Mouse (Mus musculus) splenic B cell, adult 2 months (primary cell): ENCODE measurements around the gene Gm5741.

Source experiments
- DNase-seq: peaks from one replicate; pipeline ENCODE4 v3.0.0-alpha.2; 2011; ENCODE audit warnings: low read depth, low spot score
- H3K27me3 ChIP-seq: 2 replicates; pipeline ENCODE4 v1.6.1; 2012; ENCODE audit warnings: mild to moderate bottlenecking, low read length, moderate library complexity, mixed read lengths; ENCODE audit not compliant: control insufficient read depth, poor library complexity, insufficient read depth, severe bottlenecking
- H3K36me3 ChIP-seq: 2 replicates; pipeline ENCODE4 v1.6.1; 2012; ENCODE audit warnings: mild to moderate bottlenecking, low read length, moderate library complexity, mixed read lengths; ENCODE audit not compliant: control insufficient read depth, poor library complexity, insufficient read depth, severe bottlenecking

The Gm5741 gene

GRCm38 (mm10) chr8:85059879-85060616 is 7.7 kb downstream of the Gm5741 start, which contains the start of gene Fbxw9:
Fbxw9 (plus strand) TSS chr8:85060055.
- H3K27me3 ChIP-seq, result no peaks in the 10 kb centered on the region
- peak; percentile 93 for DNase-seq
- H3K36me3 ChIP-seq, result peaks cover 2% of the 10 kb centered on the region

GRCm38 (mm10) chr8:85057367-85057766 is 10.4 kb downstream of the Gm5741 start:
- DNase-seq, result no peak
- no peaks in the 10 kb centered on the region for H3K27me3 ChIP-seq
- peaks cover 8% of the 10 kb centered on the region for H3K36me3 ChIP-seq

GRCm38 (mm10) chr8:85043619-85044018 is 24.2 kb downstream of the Gm5741 start:
- no peaks in the 10 kb centered on the region for H3K27me3 ChIP-seq
- DNase-seq, result no peak
- H3K36me3 ChIP-seq, result peaks cover 11% of the 10 kb centered on the region

- no peaks in the 10 kb centered on the region; the same call in 1 of the 2 replicates for H3K36me3 ChIP-seq
- H3K27me3 ChIP-seq, result no peaks in the 10 kb centered on the region
- peak; percentile 34 for DNase-seq
Observed at GRCm38 (mm10) chr8:85037681-85038531, 29.9 kb downstream of the Gm5741 start.

GRCm38 (mm10) chr8:85037366-85037680 is 30.5 kb downstream of the Gm5741 start:
- no peaks in the 10 kb centered on the region; the same call in 1 of the 2 replicates for H3K36me3 ChIP-seq
- no peaks in the 10 kb centered on the region for H3K27me3 ChIP-seq
- no peak for DNase-seq

GRCm38 (mm10) chr8:85036718-85037365 is 30.9 kb downstream of the Gm5741 start, which contains the start of gene Tnpo2:
Tnpo2 (plus strand) TSS chr8:85036915.
- no peaks in the 10 kb centered on the region for H3K27me3 ChIP-seq
- no peaks in the 10 kb centered on the region; the same call in 1 of the 2 replicates for H3K36me3 ChIP-seq
- peak; percentile 96 for DNase-seq

GRCm38 (mm10) chr8:85036381-85036717 is 31.4 kb downstream of the Gm5741 start:
- Histone ChIP-seq H3K36me3 (no peaks in the 10 kb centered on the region; the same call in 1 of the 2 replicates), H3K27me3 (no peaks in the 10 kb centered on the region)
- DNase-seq, result no peak

- peak; percentile 43 for DNase-seq
- Histone ChIP-seq H3K36me3 (no peaks in the 10 kb centered on the region; the same call in 1 of the 2 replicates), H3K27me3 (no peaks in the 10 kb centered on the region)
Observed at GRCm38 (mm10) chr8:85035728-85036310, 32.0 kb downstream of the Gm5741 start.

- DNase-seq, result no peak
- no peaks in the 10 kb centered on the region for H3K27me3 ChIP-seq
- no peaks in the 10 kb centered on the region; the same call in 1 of the 2 replicates for H3K36me3 ChIP-seq
Observed at GRCm38 (mm10) chr8:85035165-85035727, 32.5 kb downstream of the Gm5741 start.

GRCm38 (mm10) chr8:85034764-85035163 is 33.0 kb downstream of the Gm5741 start:
- DNase-seq, result peak; percentile 94
- H3K27me3 ChIP-seq, result no peaks in the 10 kb centered on the region
- H3K36me3 ChIP-seq, result no peaks in the 10 kb centered on the region; the same call in 1 of the 2 replicates

GRCm38 (mm10) chr8:85033867-85034266 is 33.9 kb downstream of the Gm5741 start:
- Histone ChIP-seq H3K27me3 (no peaks in the 10 kb centered on the region), H3K36me3 (peaks cover 3% of the 10 kb centered on the region)
- DNase-seq, result no peak

GRCm38 (mm10) chr8:85032622-85033311 is 35.0 kb downstream of the Gm5741 start:
- H3K36me3 ChIP-seq, result peaks cover 3% of the 10 kb centered on the region
- no peaks in the 10 kb centered on the region for H3K27me3 ChIP-seq
- DNase-seq, result no peak

- Histone ChIP-seq H3K36me3 (peaks cover 3% of the 10 kb centered on the region), H3K27me3 (no peaks in the 10 kb centered on the region)
- no peak for DNase-seq
Observed at GRCm38 (mm10) chr8:85029271-85029670, 38.5 kb downstream of the Gm5741 start.

- peak; percentile 32 for DNase-seq
- Histone ChIP-seq H3K36me3 (peaks cover 3% of the 10 kb centered on the region), H3K27me3 (no peaks in the 10 kb centered on the region)
Observed at GRCm38 (mm10) chr8:85027922-85028321, 39.9 kb downstream of the Gm5741 start.
